Mouse (Mus musculus): ENCODE data around the gene Arhgef10l. TPM values are rescaled to one million over a fixed set of nuclear protein-coding genes. Genes with fewer than 3 reads are reported as not detected.
A peak's percentile ranks its signal among the peaks of the same experiment; 100 is the strongest.

Gene Arhgef10l
- polyA plus RNA-seq, 1 experiment from 2014 or later = 24.6 TPM

DNA sequence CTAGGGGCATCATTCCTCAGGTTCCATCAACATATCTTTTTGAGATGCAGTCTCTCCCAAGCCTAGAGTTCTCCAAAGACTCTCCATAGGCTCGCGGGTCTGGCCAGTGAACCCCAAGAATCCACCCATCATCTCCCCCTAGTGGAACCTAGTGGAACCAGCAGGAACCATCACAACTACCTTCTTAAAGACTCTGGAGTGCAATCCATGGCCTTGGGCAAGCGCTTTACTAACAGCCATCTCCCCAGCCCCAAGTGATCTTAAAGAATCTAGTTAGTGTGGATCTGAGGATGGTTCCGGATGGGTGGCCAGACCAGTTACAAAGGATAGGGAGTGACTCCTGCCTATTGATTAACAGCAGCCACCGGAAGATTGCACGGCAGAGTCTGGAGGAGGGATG lies 166.2 kb downstream of the Arhgef10l start:
- WGBS = 85% methylated on average over 6 of the region's 6 CpGs
- H3K4me1 ChIP-seq (ENCODE audit: control insufficient read depth, insufficient read depth, low read length) = 0 out of 2 replicates have a peak, but pooled peaks cover 7% of the 10 kb centered on the region
- no peaks in the 10 kb centered on the region for H3K36me3 ChIP-seq (ENCODE audit: control insufficient read depth, insufficient read depth, low read length)
- H3K27ac ChIP-seq (replicated peaks; ENCODE audit: low read depth, low read length) = no peak overlapping the region
- no peaks in the 10 kb centered on the region for H3K27me3 ChIP-seq (ENCODE audit: control insufficient read depth, insufficient read depth, low read length)
- no peak for DNase-seq
- no peak for ATAC-seq (ENCODE audit: low FRiP score, low TSS enrichment)
- H3K9ac ChIP-seq (replicated peaks; ENCODE audit: low read length) = no peak overlapping the region
- no peak overlapping the region for H3K4me3 ChIP-seq (replicated peaks; ENCODE audit: low read depth, low read length)
- H3K9me3 ChIP-seq (ENCODE audit: control insufficient read depth, low read length) = no peaks in the 10 kb centered on the region
- no peak overlapping the region for H3K4me2 ChIP-seq (ENCODE audit: low read length)

DNA sequence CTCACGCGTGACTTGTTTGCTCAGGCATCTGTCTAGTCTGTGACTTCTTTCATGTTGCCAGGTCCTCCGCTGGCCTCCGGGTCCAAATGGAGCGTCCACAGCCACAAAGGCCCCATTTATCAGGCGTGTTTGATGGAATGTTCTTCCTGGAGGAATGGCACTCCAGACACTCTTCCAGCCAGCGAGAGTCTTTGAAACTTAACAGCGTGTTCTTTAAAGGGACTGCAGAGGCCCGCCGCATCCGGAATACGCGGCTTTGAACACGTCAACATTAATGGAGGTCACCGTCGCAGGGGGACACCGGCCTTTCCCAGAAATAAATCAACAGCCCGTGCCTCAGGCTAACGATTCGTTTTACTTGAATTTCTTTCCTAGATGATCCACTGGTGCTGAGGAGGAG lies 168.6 kb downstream of the Arhgef10l start:
- Histone ChIP-seq H3K9ac (replicated peaks; ENCODE audit: low read length) (no peak overlapping the region), H3K9me3 (ENCODE audit: control insufficient read depth, low read length) (no peaks in the 10 kb centered on the region), H3K27me3 (ENCODE audit: control insufficient read depth, insufficient read depth, low read length) (no peaks in the 10 kb centered on the region), H3K27ac (replicated peaks; ENCODE audit: low read depth, low read length) (no peak overlapping the region), H3K4me3 (replicated peaks; ENCODE audit: low read depth, low read length) (no peak overlapping the region), H3K4me2 (ENCODE audit: low read length) (no peak overlapping the region), H3K36me3 (ENCODE audit: control insufficient read depth, insufficient read depth, low read length) (no peaks in the 10 kb centered on the region), H3K4me1 (ENCODE audit: control insufficient read depth, insufficient read depth, low read length) (no peaks in the 10 kb centered on the region)
- no peak for DNase-seq
- WGBS = 77% methylated on average over 20 of the region's 20 CpGs
- no peak for ATAC-seq (ENCODE audit: low FRiP score, low TSS enrichment)

DNA sequence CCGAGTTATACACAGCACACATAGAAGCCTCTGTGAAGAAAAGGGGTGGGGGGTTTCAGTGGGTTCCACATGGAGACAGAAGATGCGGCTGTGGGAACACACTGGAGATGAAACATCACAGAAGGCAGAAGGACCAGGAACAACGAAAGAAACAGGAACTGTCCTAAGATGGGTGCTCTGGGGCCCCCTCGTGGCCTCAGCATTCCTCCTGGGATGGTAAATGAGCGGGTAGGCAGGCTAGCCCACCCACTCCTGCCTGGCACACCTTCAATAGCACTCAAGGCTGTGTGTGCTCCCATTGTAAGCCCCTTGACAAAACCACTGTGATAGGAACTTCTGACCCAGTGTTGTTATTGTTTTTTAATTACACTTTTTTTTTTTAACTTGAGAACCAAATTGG lies 174.3 kb downstream of the Arhgef10l start:
- H3K27ac ChIP-seq (replicated peaks; ENCODE audit: low read depth, low read length) = no peak overlapping the region
- no peaks in the 10 kb centered on the region for H3K36me3 ChIP-seq (ENCODE audit: control insufficient read depth, insufficient read depth, low read length)
- no peaks in the 10 kb centered on the region for H3K27me3 ChIP-seq (ENCODE audit: control insufficient read depth, insufficient read depth, low read length)
- H3K4me2 ChIP-seq (ENCODE audit: low read length) = no peak overlapping the region
- H3K9ac ChIP-seq (replicated peaks; ENCODE audit: low read length) = no peak overlapping the region
- H3K9me3 ChIP-seq (ENCODE audit: control insufficient read depth, low read length) = no peaks in the 10 kb centered on the region
- 53% methylated on average over 5 of the region's 5 CpGs for WGBS
- H3K4me1 ChIP-seq (ENCODE audit: control insufficient read depth, insufficient read depth, low read length) = no peaks in the 10 kb centered on the region
- no peak overlapping the region for H3K4me3 ChIP-seq (replicated peaks; ENCODE audit: low read depth, low read length)
- DNase-seq (no peak), ATAC-seq (ENCODE audit: low FRiP score, low TSS enrichment) (no peak)

DNA sequence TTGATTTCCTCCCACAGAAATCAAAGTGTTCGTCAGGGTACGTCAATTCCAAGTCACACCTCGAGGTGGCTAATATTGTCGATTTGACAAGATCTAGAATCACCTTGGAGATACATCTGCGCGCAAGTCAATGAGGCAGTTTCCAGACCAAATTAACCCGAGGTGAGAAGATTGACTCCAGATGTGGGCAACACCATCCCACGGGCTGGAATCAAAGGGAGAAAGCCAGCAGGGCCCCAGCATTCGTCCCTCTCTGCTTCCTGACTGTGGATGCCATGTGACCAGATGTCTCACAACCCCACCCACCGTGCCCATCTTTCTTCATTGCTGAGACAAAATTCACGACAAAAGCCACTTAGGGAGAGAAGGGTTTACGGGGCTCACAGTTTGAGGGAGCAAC lies 180.4 kb downstream of the Arhgef10l start:
- Histone ChIP-seq H3K4me1 (ENCODE audit: control insufficient read depth, insufficient read depth, low read length) (no peaks in the 10 kb centered on the region), H3K9me3 (ENCODE audit: control insufficient read depth, low read length) (no peaks in the 10 kb centered on the region), H3K4me2 (ENCODE audit: low read length) (no peak overlapping the region), H3K9ac (replicated peaks; ENCODE audit: low read length) (no peak overlapping the region), H3K27ac (replicated peaks; ENCODE audit: low read depth, low read length) (no peak overlapping the region), H3K4me3 (replicated peaks; ENCODE audit: low read depth, low read length) (no peak overlapping the region), H3K27me3 (ENCODE audit: control insufficient read depth, insufficient read depth, low read length) (no peaks in the 10 kb centered on the region), H3K36me3 (ENCODE audit: control insufficient read depth, insufficient read depth, low read length) (no peaks in the 10 kb centered on the region)
- WGBS = 69% methylated on average over 12 of the region's 12 CpGs
- ATAC-seq (ENCODE audit: low FRiP score, low TSS enrichment) (no peak), DNase-seq (no peak)

DNA sequence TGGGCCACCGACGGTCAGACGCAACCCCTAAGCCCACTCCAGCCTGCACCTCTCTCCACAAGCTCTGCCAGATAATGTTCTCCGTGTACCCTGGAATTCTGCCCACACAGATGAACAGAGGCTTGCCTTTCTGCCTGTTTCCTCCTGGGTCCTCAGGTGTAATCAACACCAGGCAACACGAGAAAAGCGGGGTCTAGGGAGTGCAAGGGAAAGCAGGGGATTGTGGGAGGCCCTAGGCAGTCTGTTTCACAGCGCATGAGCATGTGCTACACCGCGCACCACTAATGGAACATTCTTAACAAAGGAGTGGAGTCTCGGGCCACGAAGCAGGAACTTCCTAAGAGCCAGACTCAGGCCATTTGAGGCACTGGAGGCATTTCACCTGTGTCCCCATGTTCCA lies 182.7 kb downstream of the Arhgef10l start:
- DNase-seq (no peak), ATAC-seq (ENCODE audit: low FRiP score, low TSS enrichment) (no peak)
- Histone ChIP-seq H3K9me3 (ENCODE audit: control insufficient read depth, low read length) (no peaks in the 10 kb centered on the region), H3K27me3 (ENCODE audit: control insufficient read depth, insufficient read depth, low read length) (no peaks in the 10 kb centered on the region), H3K9ac (replicated peaks; ENCODE audit: low read length) (no peak overlapping the region), H3K27ac (replicated peaks; ENCODE audit: low read depth, low read length) (no peak overlapping the region), H3K4me1 (ENCODE audit: control insufficient read depth, insufficient read depth, low read length) (peaks cover 10% of the 10 kb centered on the region; the same call in 1 of the 2 replicates), H3K36me3 (ENCODE audit: control insufficient read depth, insufficient read depth, low read length) (no peaks in the 10 kb centered on the region), H3K4me2 (ENCODE audit: low read length) (no peak overlapping the region), H3K4me3 (replicated peaks; ENCODE audit: low read depth, low read length) (no peak overlapping the region)
- WGBS = 82% methylated on average over 11 of the region's 11 CpGs

DNA sequence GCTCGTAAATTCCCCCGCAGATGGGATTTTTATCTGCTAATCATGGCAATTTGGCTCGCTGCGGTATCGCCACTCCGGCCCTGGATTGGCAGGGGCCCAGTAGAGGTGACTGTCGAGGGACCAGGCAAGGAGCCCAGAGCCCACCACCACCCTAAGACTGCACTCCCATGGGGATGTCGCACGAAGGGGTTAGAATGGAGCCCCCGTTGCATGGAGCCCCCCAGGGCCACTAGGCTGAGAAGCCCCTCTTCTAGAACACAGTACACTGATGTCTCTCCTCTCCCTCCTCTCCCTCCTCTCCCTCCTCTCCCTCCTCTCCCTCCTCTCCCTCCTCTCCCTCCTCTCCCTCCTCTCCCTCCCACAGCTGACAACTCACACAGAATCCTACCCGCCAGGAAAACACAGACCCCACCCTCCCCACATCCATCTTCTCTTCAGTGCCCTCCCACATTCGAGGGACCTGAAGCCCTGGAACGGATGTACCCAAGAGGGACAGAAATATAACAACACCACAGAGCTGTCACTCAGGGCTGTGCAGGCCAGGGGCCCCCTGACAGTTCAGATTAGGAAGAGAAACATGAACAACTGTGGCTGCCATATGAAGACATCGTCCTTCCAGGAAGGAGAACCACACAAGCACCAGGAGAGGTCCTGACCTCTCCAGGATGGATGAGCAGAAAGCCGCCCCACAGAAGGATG lies 185.3 kb downstream of the Arhgef10l start:
- Histone ChIP-seq H3K9ac (replicated peaks; ENCODE audit: low read length) (no peak overlapping the region), H3K27me3 (ENCODE audit: control insufficient read depth, insufficient read depth, low read length) (no peaks in the 10 kb centered on the region), H3K36me3 (ENCODE audit: control insufficient read depth, insufficient read depth, low read length) (no peaks in the 10 kb centered on the region), H3K9me3 (ENCODE audit: control insufficient read depth, low read length) (no peaks in the 10 kb centered on the region), H3K4me2 (ENCODE audit: low read length) (no peak overlapping the region), H3K27ac (replicated peaks; ENCODE audit: low read depth, low read length) (no peak overlapping the region), H3K4me1 (ENCODE audit: control insufficient read depth, insufficient read depth, low read length) (peaks cover 10% of the 10 kb centered on the region; the same call in 1 of the 2 replicates), H3K4me3 (replicated peaks; ENCODE audit: low read depth, low read length) (no peak overlapping the region)
- ATAC-seq (ENCODE audit: low FRiP score, low TSS enrichment) = no peak
- 53% methylated on average over 15 of the region's 15 CpGs for WGBS
- no peak for DNase-seq

DNA sequence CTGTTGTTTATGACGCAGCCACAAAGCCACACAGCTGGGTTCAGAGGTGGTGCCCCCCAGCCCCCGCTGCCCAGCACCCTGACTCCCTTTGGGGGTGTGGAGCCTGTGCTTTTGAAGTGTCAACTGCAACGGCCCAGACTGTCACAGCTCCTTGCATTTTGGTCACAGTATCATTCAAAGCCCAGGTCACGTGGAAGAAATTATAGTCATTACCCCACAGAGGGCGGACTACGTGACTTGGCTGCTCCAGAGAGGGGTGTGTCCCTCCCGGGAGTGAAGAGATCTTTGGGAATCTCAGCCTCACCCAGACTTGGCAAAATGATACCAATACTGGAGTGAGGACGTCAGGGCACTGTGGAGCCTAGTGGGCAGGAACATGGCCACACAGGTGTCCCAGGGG lies 190.6 kb downstream of the Arhgef10l start:
- H3K36me3 ChIP-seq (ENCODE audit: control insufficient read depth, insufficient read depth, low read length) = no peaks in the 10 kb centered on the region
- no peaks in the 10 kb centered on the region for H3K9me3 ChIP-seq (ENCODE audit: control insufficient read depth, low read length)
- DNase-seq (no peak), ATAC-seq (ENCODE audit: low FRiP score, low TSS enrichment) (no peak)
- H3K4me3 ChIP-seq (replicated peaks; ENCODE audit: low read depth, low read length) = no peak overlapping the region
- H3K27ac ChIP-seq (replicated peaks; ENCODE audit: low read depth, low read length) = no peak overlapping the region
- WGBS = 79% methylated on average over 8 of the region's 8 CpGs
- no peak overlapping the region for H3K4me2 ChIP-seq (ENCODE audit: low read length)
- H3K4me1 ChIP-seq (ENCODE audit: control insufficient read depth, insufficient read depth, low read length) = peaks cover 8% of the 10 kb centered on the region; the same call in 1 of the 2 replicates
- H3K27me3 ChIP-seq (ENCODE audit: control insufficient read depth, insufficient read depth, low read length) = no peaks in the 10 kb centered on the region
- H3K9ac ChIP-seq (replicated peaks; ENCODE audit: low read length) = no peak overlapping the region

DNA sequence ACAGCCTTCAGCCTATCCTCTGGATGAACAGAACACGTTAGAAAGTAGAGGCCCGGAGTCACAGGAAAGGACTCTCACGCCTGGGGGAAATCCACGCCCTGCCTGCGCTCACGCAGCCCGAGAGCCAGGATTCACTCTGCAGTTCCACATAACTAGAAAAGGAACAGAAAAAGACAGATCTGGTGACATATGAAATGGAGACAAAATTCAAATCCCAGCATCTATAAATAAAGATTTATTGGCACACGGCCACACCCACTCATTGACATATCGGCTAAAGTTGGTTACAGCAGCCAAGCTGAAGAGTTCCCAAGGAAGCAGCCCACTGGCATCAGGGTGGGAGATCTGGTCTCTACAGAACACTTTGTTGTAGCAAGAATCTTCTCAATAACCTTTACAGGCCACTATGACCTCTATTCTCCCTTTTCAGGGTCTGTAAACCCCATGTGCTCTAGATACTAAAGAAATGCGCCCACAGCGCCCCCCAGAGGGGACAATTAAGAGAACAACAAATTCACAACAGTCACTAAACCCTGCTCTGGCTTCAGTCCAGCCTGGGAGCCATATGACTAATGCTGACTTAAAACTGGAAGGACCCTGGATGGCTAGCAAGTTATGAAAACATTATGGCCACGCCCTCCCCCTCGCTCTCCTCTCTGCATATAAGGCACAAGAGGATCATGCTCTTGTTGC lies 195.9 kb downstream of the Arhgef10l start:
- no peaks in the 10 kb centered on the region for H3K36me3 ChIP-seq (ENCODE audit: control insufficient read depth, insufficient read depth, low read length)

More for the DNA sequence above, 195.9 kb downstream of the Arhgef10l start:
- Histone ChIP-seq H3K4me2 (ENCODE audit: low read length) (no peak overlapping the region), H3K4me1 (ENCODE audit: control insufficient read depth, insufficient read depth, low read length) (peaks cover 5% of the 10 kb centered on the region; the same call in 1 of the 2 replicates), H3K27me3 (ENCODE audit: control insufficient read depth, insufficient read depth, low read length) (no peaks in the 10 kb centered on the region), H3K27ac (replicated peaks; ENCODE audit: low read depth, low read length) (no peak overlapping the region), H3K9ac (replicated peaks; ENCODE audit: low read length) (no peak overlapping the region), H3K4me3 (replicated peaks; ENCODE audit: low read depth, low read length) (no peak overlapping the region), H3K9me3 (ENCODE audit: control insufficient read depth, low read length) (no peaks in the 10 kb centered on the region)
- ATAC-seq (ENCODE audit: low FRiP score, low TSS enrichment) (no peak), DNase-seq (peak; percentile 43)
- WGBS = 71% methylated on average over 13 of the region's 13 CpGs

Data from midbrain, embryonic 14.5 days (tissue).